Mouse (Mus musculus): ENCODE measurements at regions not wholly inside any gene's neighbourhood (a gene's known extent, or its start where the extent isn't known, plus 50 kb on each side); places are given as distances from the start of the nearest gene placed in this dataset.

- no peak for TF ChIP-seq CTCF (IDR thresholded peaks at IDR 0.05; ENCODE audit: low read depth, low read length)
- no peak for TF ChIP-seq POLR2A (IDR thresholded peaks at IDR 0.05; ENCODE audit: extremely low read depth, insufficient read depth, low read length)
Observed at GRCm38 (mm10) chr3:101161421-101161940, 51.4 kb upstream of the Ptgfrn start.

All from liver, adult 2 months (tissue).